Mouse (Mus musculus): ENCODE data around the gene Umps. TPM values are rescaled to one million over a fixed set of nuclear protein-coding genes. Genes with fewer than 3 reads are reported as not detected.
A peak's percentile ranks its signal among the peaks of the same experiment; 100 is the strongest.

The Umps gene
- total and polyA plus RNA-seq, 3 experiments, result 16.9 to 44.0 (median 36.0) TPM

DNA sequence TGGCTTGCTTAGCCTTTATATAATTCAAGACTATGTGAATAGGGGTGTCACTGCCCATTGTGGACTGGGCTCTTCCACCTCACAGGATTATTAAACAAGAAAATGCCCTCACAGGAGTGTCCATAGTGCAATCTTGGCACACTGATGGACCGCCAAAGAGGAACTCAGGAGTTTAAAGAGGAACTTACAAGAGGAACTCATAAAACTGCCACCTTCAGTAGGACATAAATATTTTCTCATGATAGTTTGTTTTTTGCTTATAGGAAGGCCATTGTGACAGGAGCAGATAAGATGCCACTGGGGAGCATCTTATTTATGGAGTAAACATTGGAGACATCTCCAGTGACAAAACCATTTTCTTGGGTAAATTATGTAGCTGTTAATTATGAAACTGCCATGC is 12.0 kb downstream of the Umps start:
- DNase-seq, result no peak

- no peak for DNase-seq
Observed at GRCm38 (mm10) chr16:33953008-33953407, 13.8 kb downstream of the Umps start.

GRCm38 (mm10) chr16:33950830-33951229 is 16.0 kb downstream of the Umps start:
- DNase-seq, result peak; percentile 92

DNA sequence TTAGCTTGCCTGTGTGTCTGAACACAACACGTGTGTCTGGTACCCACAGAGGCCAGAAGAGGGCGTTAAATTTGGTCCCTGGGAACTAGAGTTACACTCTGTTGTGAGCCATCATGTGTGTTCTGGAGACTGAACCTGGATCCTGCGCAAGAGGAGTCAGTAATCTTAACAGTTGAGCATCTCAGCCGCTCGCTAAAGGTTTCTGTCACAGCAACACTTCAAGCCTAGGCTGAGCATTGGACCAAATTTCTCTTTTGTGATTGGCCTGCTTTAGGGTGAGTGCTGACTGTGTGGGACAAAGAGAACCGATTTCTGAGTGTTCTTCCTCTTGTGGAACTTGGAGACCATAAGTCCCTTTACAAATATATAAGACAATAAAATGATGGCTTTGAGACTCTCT is 16.5 kb downstream of the Umps start:
- DNase-seq, result no peak

- DNase-seq, result no peak
Observed at GRCm38 (mm10) chr16:33947664-33948571, 18.9 kb downstream of the Umps start.

DNA sequence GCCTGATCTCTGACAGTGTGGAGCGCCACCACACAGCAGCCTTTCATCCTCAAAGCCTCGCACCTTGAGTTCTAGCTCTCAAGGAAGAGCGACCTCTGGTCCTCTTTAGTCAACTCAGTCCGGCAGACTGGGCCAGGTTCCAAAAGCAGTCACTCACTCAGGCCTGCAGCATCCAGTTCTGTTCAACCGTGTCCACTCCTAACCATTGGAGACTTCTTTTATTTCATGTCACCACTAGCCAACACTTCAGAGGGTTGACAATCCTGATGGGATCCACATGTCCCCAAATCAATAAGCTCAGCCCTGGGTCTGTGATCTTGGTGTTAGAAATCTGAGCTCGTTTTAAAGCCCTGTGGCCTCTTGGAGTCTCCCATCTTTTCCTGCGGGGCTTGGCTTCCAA is 20.8 kb downstream of the Umps start:
- no peak for DNase-seq

- DNase-seq, result no peak
Observed at GRCm38 (mm10) chr16:33944772-33945171, 22.1 kb downstream of the Umps start.

DNA sequence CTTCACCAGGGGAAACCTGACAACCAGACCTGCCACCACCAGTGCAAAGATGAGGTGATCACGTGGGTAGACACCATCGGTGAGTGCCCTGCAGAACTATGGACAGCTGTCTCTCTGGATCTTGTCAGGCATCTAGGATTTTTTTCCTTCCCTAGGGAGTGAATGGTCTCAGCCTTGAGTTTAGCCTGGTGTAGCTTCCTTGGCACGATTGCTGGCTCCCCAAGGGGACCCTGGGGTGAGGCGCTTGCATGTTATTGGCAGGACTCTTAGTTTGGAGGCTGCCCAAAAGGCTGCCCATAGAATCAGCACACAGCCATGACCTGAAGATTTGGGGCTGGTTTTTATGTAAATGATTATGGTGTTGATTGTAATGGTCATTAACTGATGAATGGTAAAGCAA is 22.7 kb downstream of the Umps start:
- no peak for DNase-seq

- DNase-seq, result no peak
Observed at GRCm38 (mm10) chr16:33943388-33943787, 23.4 kb downstream of the Umps start.

DNA sequence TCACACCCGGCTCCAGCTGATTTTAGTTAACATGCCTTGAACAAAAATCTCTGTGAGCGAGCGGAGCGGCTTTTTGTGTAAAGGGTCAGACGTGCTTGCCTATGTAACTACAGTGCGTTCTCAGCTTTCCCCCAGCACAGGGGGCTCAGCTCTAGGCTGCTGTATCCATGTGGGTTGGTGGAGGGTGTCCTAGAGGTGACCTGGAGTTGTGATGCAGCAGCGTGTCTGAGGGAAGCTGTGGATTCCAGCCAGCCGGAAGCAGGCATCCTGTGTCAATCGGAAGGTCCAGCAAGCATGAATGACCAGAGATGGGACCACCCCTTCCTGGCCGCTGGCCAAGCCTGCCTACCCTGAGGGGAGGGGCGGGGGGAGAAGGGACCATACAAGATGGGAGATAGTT is 24.5 kb downstream of the Umps start:
- peak; percentile 71 for DNase-seq

GRCm38 (mm10) chr16:33941271-33941781 is 25.5 kb downstream of the Umps start:
- peak; percentile 59 for DNase-seq

GRCm38 (mm10) chr16:33940095-33940494 is 26.7 kb downstream of the Umps start:
- DNase-seq, result no peak

DNA sequence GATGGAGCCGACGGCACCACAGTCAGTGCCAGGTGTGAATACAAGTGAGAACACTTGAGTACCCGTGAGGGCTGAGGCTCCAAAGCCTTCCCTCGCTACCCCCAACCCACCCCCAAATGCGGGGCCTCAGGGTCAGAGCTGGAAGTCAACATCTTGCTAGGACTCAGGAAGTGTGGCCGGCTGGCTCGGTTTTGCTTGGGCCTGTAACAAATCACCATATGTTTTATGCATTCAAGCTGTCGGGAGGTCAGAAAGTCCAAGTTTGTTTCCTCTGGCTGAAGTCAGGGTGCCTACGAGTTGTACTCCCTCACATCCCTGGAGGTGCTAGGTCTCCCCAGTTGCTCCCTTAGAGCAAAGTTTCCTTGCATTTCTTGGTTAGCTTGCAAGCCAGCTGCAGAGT is 27.2 kb downstream of the Umps start:
- DNase-seq, result no peak

GRCm38 (mm10) chr16:33939133-33939531 is 27.7 kb downstream of the Umps start:
- peak; percentile 37 for DNase-seq

GRCm38 (mm10) chr16:33938311-33939132 is 28.3 kb downstream of the Umps start:
- DNase-seq, result no peak

DNA sequence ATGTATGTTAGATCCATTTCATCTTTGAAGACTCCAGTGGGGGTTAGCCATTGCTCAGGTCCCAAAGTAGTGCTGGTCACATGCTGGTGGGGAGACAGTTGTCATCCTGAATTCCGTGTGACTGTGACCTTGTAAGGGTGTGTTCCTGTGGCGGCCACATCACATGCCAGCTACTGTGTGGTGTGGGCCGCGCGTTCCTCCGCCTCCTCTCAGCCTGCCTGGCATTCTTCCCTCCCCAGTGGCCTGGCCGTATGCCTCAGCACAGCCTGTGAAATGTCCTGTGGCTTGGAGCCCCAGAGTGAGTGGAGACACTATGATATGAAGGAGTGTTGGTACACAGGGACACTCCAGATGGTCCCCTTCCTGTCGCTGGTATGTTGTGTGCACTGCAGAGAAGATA is 29.3 kb downstream of the Umps start:
- peak; percentile 83 for DNase-seq

DNA sequence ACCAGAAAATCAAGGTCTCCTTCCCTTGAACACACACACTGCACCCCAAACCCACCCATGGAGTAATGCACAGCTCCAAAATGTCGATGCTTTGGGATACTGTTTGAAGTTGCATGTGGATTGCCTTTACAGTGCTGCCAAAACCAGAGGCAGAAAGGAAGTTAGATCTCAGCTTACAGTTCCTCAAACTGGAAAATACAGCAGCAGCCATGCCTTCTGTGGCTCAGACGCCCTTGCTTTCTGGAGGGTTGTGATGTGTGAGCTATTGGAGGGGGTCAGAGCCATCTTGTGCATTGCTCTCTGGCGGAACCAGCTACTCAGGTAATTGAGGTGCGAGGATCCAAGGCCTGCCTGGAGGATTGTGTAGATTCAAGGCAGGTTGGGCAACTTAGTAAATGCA is 30.0 kb downstream of the Umps start:
- DNase-seq, result no peak

GRCm38 (mm10) chr16:33935407-33935785 is 31.4 kb downstream of the Umps start:
- DNase-seq, result no peak

GRCm38 (mm10) chr16:33934701-33935406 is 32.0 kb downstream of the Umps start:
- DNase-seq, result no peak

DNA sequence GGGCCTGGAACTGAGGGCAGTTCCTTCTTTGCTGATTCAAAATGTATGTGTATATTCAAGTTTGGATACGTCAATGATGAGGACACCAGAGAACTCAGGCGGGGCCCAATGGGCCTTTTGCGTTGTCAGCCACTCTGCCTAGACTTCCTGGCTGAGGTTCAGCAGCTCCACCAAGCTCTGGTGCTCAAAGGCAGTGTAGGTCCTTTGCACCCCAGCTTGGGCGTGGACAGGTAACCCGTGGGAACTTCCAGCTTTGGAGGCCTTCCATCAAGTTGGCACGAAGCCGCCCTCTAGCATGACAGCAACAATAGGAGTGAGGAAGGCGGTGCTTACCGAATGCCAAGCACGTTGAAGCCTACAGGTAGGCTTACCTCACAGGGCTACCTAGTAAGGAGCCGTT is 33.4 kb downstream of the Umps start:
- DNase-seq, result no peak

- peak; percentile 52 for DNase-seq
Observed at GRCm38 (mm10) chr16:33932126-33932525, 34.7 kb downstream of the Umps start.

DNA sequence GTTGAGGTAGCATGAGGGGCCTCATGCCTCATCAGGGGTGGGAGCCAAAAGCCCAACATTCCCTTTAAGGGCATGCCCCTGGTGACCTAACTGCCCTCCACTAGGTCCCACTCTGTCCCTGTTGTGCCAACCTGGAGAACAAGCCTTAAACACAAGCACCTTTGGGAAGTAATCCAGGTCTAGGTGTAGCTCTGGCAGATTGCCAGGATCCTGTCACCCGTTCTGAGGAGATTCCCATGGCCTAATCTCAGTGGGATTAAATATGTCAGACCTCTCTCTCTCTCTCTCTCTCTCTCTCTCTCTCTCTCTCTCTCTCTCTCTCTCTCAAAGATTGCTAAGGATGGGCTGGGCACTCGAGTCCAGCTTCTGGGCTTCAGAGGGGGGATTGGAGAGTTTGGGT is 35.2 kb downstream of the Umps start:
- DNase-seq, result no peak

Measured in adrenal gland, adult 2 months (tissue).